Mouse (Mus musculus): ENCODE measurements around the gene Gda. TPM values are rescaled to one million over a fixed set of nuclear protein-coding genes. Genes with fewer than 3 reads are reported as not detected.
A peak's percentile ranks its signal among the peaks of the same experiment; 100 is the strongest.

Gda gene
- total RNA-seq, 2 experiments from 2014 or later: 126 to 131 TPM

DNA sequence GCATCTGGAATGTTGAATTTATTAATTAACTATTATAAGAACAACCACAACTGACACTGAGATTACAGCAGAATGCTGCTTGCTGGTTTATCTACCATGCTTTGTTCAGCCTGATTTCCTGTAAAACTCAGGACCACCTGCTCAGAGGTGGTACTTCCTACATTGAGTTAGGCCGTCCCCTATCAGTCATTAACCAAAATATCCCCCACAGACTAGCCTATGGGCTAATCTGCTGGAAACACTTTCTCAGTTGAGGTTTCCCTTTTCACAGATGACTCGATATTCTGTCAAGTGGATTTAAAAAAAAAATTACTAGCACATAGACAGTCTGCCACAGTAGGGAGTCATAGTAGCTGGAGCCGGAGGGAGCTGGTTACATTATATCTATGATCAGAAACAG lies 31.5 kb downstream of the Gda start:
- no peak for DNase-seq

DNA sequence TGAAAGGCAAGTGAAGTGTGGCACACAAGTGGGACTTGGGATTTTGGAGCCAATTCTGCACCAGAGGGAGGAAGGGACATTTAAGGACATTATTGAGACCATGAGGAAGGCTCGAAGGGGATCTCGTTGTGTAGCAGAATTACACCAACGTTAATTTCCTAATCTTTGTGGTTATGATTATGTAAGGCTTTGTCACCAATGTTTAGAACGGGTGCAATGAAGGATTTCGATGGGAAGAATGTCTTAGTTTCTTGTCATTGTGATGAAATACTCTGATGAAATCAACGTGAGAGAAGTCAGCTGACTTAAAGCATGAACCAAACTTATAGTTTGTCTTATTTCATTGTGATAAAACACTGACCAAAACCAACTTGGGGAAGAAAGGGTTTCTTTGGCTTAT lies 32.4 kb downstream of the Gda start:
- no peak for DNase-seq

GRCm38 (mm10) chr19:21439141-21439737 lies 34.0 kb downstream of the Gda start:
- no peak for DNase-seq

DNA sequence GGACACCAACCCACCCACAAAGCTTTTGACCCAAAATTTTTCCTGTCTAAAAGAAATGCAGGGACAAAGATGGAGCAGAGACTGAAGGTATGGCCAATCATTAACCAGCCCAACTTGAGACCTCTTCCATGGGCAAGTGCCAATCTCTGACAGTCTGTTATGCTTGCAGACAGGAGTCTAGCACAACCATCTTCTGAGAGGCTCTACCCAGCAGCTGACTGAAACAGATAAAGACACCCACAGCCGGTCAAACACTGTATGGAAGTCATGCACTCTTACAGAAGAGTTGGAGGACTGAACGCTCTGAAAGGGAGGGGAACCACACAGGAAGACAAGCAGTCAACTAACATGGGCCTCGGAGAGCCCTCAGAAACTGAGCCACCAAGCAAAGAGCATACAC lies 36.7 kb downstream of the Gda start:
- no peak for DNase-seq

- DNase-seq: no peak
These were observed 39.9 kb downstream of the Gda start for GRCm38 (mm10) chr19:21433348-21433747.

GRCm38 (mm10) chr19:21432879-21433278 lies 40.4 kb downstream of the Gda start:
- DNase-seq: no peak

DNA sequence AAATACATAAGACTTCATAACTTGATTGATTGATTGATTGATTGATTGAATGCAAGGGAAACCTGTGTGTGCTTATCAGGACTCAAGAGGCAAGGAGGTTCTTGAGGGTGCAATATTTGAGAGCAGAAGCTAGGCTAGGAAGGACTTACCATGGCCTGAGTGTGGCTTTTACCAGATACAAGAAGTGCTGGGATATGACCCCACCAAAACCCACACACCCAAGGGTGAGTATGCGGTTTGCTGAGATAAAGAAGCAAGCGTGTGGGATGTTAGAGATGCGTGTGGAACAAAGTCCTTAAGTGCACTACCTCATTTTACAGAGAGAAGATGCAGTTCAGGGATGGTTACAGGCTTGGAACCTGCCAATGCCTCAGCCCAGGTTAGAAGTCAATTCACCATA lies 41.0 kb downstream of the Gda start:
- no peak for DNase-seq

GRCm38 (mm10) chr19:21425391-21425790 lies 47.9 kb downstream of the Gda start:
- no peak for DNase-seq

DNA sequence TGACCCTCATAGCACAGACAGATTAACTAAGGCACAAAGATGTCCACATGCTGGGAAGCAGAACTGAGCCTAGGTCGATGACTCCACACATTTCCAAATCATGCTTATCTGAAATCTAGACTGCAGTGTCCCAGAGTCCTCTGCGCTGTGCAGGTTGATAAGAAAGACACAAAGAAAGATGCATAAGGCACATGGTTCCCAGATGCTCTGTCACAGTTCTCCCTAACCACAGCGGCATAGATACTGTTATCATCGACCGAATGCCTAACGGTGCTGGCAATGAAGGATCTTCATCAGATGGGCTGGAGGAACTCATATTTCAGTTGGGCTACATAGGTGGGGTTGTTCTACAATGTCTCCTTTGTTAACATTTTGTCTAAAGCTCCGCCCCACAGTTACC lies 49.5 kb downstream of the Gda start:
- DNase-seq: no peak

- DNase-seq: no peak
These were observed 54.8 kb downstream of the Gda start for GRCm38 (mm10) chr19:21418418-21418817.

- no peak for DNase-seq
These were observed 57.9 kb downstream of the Gda start for GRCm38 (mm10) chr19:21415377-21415776.

DNA sequence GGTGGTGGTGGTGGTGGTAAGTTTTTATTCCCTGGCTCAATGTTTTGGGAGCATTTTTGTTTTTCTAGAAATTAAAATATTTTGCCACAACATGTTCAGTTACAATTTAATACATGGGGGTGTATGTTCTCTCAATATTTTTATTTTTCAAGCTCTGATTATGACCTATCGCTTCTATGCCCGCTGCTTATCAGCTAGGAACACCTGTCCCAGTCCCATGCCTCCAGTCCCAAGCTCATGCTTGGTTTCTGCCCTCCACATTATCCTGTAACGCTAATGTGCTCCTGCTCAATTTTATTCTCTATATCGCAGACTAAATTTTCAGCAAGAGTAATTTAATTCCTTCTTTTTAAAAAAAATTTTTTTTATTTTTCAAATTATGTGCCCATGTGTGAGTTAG lies 64.1 kb downstream of the Gda start:
- no peak for DNase-seq

DNA sequence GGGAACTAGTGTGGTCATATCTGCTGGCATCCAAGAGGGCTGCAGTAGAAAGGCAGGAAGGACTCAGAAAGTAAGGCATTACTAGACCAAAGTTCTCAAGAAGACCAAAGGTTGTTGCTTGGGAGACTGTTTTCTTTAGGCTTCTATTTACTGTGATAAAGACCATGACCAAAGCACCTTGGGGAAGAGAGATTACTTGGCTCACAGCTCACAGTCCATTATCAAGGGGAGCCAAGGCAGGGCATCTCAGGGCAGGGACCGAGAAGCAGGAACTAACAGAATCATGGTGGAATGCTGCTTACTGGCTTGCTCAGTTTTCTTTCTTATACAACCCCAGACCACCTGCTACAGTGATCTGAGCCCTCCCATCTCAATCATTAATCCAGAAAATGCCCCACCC lies 65.9 kb downstream of the Gda start:
- DNase-seq: no peak

DNA sequence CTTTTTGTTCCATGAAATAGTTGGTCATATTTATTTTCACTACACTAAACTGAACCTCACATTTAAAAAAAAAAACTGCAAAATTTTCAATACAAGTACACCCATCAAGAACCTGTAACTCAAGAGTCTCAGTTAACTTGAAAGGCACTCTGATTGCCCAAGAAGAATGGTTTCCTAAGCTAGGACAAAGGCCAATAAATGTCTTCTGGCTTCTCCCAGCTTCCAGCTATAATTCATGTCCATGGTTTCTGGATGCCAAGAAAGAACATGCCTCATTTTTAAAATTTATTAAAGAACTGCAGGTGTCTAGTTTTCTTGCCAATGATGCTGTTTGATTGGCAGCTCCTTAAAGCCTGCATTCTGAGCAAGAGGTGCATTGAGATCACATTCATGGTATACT lies 75.3 kb downstream of the Gda start:
- no peak for DNase-seq

DNA sequence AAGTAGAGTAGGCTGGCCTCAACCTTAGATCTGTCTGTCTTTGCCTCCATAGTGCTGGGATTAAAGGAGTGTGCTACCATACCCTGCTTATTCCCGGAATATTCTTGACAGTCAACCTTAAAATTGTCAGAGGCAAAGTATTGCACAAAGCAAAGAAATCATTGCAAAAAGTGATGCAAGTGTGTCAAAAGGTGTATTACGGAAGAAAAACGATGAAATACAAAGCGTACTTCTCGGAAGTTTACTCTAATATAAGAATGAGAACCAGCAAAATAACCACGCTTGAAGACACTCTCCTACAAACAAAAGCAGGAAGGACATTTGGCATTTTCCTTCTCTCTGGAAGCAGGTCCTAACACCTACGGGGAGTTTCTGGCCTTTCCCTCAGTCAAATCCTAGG lies 76.9 kb downstream of the Gda start:
- no peak for DNase-seq

DNA sequence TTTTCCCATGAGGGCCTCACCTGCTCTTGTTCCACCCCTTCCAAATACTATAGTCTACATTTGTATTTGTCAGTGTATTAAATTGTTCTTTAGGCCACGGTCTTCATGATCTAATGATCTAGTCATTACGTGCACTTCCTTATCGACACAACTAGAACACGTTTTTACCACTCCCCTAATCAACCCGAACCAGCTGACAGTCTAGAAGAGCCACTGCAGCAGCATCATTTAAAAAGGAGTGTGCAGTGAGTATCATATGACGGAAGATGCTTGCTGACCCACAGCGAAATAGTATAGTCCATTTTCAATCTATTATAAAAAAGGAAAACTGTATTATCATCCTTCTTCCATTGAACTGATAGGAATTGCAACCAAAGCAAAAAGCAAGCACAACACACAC lies 82.3 kb downstream of the Gda start:
- DNase-seq: no peak

DNA sequence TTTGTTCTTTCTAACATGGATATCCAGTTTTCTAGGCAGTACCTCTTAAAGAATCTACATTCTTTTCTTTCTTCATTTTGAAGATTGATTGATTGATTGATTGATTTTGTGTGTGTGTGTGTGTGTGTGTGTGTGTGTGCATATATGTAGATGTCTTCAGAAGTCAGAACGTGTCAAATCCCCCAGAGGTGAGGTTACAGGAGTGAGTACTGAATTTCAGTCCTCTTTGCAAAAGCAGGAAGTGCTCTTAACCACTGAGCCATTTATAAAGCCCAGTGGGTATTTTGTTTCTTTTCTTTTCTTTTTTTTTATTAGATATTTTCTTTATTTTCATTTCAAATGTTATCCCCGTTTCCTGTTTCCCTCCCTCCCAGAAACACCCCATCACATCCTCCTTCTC lies 86.4 kb downstream of the Gda start:
- no peak for DNase-seq

- no peak for DNase-seq
These were observed 89.0 kb downstream of the Gda start for GRCm38 (mm10) chr19:21384231-21384630.

- DNase-seq: no peak
These were observed 89.6 kb downstream of the Gda start for GRCm38 (mm10) chr19:21383491-21384226.

- DNase-seq: no peak
These were observed 91.5 kb downstream of the Gda start for GRCm38 (mm10) chr19:21381696-21382095.

DNA sequence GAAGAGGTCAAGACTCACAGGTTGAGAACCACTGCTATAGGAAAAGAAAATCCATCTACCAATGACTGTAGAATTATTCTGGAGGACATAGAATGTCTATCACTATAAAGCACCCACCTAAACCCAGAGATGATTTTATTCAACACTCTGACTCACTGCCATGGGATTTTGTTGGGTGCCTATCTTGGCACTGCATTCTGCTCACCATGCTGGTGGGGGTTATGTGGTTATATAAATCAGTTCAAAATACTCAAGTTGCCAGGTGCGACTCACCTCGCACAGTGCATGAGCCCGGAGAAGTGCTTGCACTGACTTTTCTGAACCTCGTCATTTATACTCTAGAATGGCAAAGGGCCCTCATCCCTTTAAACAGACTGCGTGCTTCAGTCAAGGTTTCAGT lies 94.0 kb downstream of the Gda start:
- no peak for DNase-seq

DNA sequence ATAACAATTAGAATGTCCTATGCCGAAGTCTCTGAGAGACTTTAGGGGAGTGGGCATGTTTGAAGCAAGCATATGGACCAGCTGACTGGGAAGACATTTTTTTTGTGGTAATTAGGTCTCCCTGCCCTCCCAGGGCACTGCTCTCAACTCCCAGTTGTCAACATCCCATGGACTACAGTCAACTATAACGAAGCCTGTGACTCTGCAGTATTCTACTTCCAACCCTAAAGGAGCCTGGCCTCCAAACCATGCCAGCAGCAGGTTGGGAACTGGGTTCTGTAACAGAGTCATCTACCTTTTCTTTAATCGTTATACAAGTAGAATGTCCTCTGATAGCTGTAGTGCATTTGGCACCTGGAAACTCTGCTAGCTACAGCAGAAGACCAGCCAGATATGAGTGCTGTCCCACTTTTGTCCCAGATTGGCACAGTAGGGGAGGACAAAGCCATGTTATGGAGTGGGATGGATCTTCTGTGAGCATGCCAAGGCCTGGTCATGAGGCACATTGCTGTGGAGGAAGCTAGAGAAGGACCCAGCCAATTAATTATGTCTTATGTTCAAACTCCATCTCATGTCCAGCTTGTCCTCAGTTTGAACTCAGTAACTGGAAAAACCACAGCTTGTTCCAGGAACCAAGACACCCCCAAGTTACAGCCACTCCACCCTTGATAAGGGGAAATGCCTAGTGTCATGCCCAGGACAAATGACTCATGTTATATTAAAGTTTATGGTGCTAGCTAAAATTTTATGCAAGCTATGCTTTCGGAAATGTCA lies 96.6 kb downstream of the Gda start:
- DNase-seq: no peak

DNA sequence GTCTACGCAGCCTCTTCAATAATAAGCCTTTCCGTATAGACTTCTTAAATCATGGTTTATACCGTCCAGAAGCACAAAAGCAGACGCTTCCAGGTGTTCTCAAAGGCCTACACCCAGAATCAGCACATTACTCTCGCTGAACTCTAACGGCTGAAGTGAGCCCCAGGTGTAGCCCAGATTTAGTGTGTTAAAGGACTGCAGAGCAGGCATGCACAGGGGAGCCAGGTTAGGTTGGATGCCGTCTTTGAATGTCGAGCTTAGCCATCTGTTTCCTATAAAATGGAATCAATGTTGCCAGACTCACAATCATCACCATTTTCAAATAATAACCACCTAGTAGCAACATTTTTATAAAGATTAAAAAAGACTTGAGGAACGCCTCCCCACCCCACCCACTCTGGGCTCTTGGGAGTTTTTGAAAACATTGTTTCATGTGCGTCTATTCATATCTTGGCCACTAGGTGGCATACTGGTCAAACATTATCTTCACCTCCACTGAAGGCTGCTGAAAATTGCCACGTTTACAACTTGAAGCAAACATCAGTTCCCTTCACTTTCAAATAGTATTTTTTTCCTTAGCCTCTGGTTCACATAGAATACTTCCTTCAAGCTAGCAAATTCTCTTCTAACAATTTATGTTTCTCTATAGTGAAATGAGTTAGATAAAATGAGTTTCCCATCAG lies 100.0 kb downstream of the Gda start:
- DNase-seq: peak in 1 of 2 experiments; percentile 21
